Mouse (Mus musculus) erythroblast, embryonic 14.5 days (primary cell): Measurements from ENCODE around the gene Gm42715. TPM values are rescaled to one million over a fixed set of nuclear protein-coding genes. Genes with fewer than 3 reads are reported as not detected.
A peak's percentile ranks its signal among the peaks of the same experiment; 100 is the strongest.

Source experiments
- H3K27me3 ChIP-seq: 2 replicates; pipeline ENCODE4 v1.6.1; 2012; ENCODE audit warnings: inconsistent platforms; ENCODE audit not compliant: control insufficient read depth
- H3K36me3 ChIP-seq: 2 replicates; pipeline ENCODE4 v1.6.1; 2012; ENCODE audit warnings: mild to moderate bottlenecking, inconsistent platforms; ENCODE audit not compliant: control insufficient read depth
- H3K4me1 ChIP-seq: 2 replicates; pipeline ENCODE4 v1.6.1; 2012; ENCODE audit warnings: inconsistent platforms; ENCODE audit not compliant: control insufficient read depth
- H3K4me3 ChIP-seq: replicated peaks from 2 replicates; pipeline ENCODE3; 2012; ENCODE audit warnings: moderate library complexity, mild to moderate bottlenecking, inconsistent platforms
- H3K9me3 ChIP-seq: 2 replicates; pipeline ENCODE4 v1.6.1; 2012; ENCODE audit warnings: low read length, inconsistent platforms, mixed read lengths; ENCODE audit not compliant: control insufficient read depth
- GATA1 ChIP-seq: IDR thresholded peaks from 2 replicates; pipeline ENCODE4 v1.6.1; 2012; ENCODE audit warnings: low read length, inconsistent platforms, mixed read lengths
- TAL1 ChIP-seq: IDR thresholded peaks from 3 replicates; pipeline ENCODE4 v1.6.1; 2012; ENCODE audit warnings: low read length, inconsistent platforms, mixed read lengths
- polyA plus RNA-seq: library from polyadenylated mRNA; stranded (reverse); fragments of >175 nt; gene quantifications from 2 replicates; pipeline ENCODE4 v1.2.3, GENCODE M21; 2012

Gm42715 gene
- polyA plus RNA-seq, 1 experiment = 7.0 TPM

DNA sequence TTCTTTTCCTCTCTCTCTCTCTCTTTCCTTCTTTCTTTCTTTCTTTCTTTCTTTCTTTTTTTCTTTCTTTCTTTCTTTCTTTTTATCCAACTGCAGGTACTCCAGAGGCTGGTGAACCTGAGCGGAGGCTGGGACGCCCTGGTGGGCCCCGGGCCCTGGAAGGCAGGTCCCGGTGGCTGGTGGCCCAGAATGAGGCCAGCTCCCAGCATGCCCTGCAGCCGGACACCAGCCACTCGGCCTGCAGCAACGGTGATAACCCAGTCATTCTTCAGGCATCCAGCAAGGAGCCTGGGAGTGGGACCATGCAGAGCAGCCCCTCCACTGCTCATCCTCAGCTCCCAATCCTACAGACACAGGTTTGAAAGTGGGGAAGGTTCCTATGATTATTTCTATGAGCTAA lies 3.5 kb upstream of the Gm42715 start:
- H3K4me3 ChIP-seq = no peak overlapping the region
- H3K9me3 ChIP-seq = no peaks in the 10 kb centered on the region
- TF ChIP-seq TAL1 = no peak
- no peak for TF ChIP-seq GATA1
- H3K27me3 ChIP-seq = no peaks in the 10 kb centered on the region
- peaks cover 74% of the 10 kb centered on the region for H3K36me3 ChIP-seq
- H3K4me1 ChIP-seq = peaks cover 38% of the 10 kb centered on the region

DNA sequence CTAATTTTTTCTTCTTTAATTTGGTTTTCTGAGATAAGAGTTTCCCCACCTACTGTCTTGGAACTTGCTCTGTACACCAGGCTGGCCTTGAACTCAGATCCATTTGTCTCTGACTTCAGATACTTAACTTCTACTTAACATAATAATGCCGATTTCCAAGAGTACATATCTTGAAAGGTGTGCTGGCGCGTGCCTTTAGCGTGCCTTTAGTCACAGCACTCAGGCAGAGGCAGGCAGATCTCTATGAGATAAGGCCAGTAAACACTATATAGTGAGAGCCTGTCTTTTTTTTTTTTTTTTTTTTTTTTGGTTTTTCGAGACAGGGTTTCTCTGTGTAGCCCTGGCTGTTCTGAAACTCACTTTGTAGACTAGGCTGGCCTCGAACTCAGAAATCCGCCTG lies 3.0 kb upstream of the Gm42715 start:
- H3K4me3 ChIP-seq = no peak overlapping the region
- H3K9me3 ChIP-seq = no peaks in the 10 kb centered on the region
- peaks cover 33% of the 10 kb centered on the region for H3K4me1 ChIP-seq
- H3K36me3 ChIP-seq = peaks cover 79% of the 10 kb centered on the region
- no peak for TF ChIP-seq TAL1
- no peak for TF ChIP-seq GATA1
- H3K27me3 ChIP-seq = no peaks in the 10 kb centered on the region

DNA sequence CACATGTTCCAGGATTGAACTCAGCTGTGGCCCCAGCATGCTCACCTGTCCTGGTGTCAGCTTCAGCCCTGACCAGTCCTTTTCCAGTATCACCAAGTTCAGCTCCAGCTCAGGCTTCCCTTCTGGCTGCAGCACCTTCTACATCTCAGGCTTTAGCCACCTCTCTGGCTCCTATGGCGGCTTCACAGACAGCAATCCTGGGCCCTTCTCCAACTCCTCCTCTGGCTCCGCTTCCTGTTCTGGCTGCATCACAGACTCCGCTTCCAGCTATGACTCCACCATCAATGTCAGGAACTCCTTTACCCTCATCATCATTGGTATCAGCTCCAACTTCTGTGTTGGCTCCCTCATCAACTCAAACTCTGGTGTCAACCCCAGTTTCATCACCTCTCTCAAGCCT lies 22.3 kb downstream of the Gm42715 start:
- Histone ChIP-seq H3K27me3 (no peaks in the 10 kb centered on the region), H3K4me3 (no peak overlapping the region), H3K36me3 (peaks cover 100% of the 10 kb centered on the region), H3K9me3 (no peaks in the 10 kb centered on the region), H3K4me1 (no peaks in the 10 kb centered on the region)
- TF ChIP-seq TAL1 (no peak), GATA1 (no peak)

DNA sequence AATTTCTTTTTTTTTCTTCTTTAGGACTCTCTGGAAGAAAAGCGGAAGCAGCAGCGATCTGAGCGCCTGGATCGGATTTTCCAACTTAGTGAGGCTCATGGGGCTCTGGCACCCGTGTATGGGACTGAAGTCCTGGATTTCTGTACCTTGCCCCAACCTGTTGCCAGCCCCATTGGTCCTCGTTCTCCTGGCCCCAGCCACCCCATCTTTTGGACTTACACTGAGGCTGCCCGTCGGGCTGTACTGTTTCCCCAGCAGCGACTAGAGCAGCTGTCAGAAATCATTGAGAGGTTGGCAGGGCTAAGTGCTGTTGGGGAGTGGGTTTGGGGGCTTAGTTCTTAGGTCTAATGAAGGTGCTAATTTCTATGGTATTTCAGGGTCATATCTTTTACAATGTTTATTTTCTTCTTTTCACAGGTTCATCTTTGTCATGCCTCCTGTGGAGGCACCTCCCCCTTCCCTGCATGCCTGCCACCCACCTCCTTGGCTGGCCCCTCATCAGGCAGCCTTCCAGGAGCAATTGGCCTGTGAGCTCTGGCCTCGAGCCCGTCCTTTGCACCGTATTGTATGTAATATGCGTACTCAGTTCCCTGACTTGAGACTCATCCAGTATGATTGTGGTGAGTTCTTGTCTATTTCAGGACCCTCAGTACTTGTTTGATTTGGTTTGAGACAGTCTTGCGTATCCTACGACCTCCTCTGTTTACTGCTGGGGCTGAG lies 29.9 kb downstream of the Gm42715 start:
- H3K4me1 ChIP-seq = no peaks in the 10 kb centered on the region
- no peaks in the 10 kb centered on the region for H3K9me3 ChIP-seq
- peaks cover 98% of the 10 kb centered on the region for H3K36me3 ChIP-seq
- no peaks in the 10 kb centered on the region for H3K27me3 ChIP-seq
- TF ChIP-seq TAL1 (no peak), GATA1 (no peak)
- no peak overlapping the region for H3K4me3 ChIP-seq

DNA sequence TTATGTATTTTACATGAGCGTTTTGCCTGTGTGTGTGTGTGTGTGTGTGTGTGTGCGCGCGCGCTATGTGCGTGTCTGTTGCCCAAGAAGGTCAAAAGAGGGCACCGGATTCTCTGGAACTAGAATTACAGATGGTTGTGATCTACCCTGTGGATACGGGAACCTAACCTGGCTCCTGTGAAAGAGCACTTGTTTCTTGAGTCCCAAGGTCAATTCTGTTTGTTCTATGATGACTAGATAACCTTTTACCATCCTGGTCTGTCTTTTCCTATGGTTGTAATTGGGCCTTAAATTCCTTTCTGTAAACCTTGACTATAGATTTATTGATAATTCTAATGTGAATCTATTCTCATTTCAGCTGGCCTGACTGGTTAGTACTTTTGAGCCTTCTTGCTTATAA lies 32.2 kb downstream of the Gm42715 start:
- H3K36me3 ChIP-seq = peaks cover 97% of the 10 kb centered on the region
- H3K4me3 ChIP-seq = no peak overlapping the region
- TF ChIP-seq GATA1 (no peak), TAL1 (no peak)
- no peaks in the 10 kb centered on the region for H3K4me1 ChIP-seq
- no peaks in the 10 kb centered on the region for H3K9me3 ChIP-seq
- H3K27me3 ChIP-seq = no peaks in the 10 kb centered on the region

DNA sequence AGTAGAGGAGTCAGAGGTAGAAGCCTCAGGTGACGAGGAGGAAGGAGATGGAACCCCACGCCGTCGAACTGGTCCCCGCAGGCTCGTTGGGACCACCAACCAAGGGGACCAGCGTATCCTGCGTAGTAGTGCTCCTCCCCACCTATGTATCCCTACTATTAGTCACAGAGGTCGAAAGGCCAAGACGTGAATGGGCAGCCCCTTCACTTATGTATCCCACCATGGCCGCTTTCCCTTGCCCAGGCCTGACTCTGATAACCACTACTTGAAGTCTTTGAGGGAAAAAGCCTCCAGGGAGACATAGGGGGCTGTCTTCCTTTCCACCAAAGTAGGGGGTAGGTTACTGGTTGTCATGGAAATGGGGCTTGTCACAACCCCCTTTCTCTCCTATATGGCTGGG lies 41.2 kb downstream of the Gm42715 start:
- no peaks in the 10 kb centered on the region for H3K27me3 ChIP-seq
- H3K9me3 ChIP-seq = no peaks in the 10 kb centered on the region
- TF ChIP-seq GATA1 (no peak), TAL1 (no peak)
- peaks cover 95% of the 10 kb centered on the region for H3K36me3 ChIP-seq
- H3K4me1 ChIP-seq = 0 out of 2 replicates have a peak, but pooled peaks cover 1% of the 10 kb centered on the region
- H3K4me3 ChIP-seq = no peak overlapping the region

DNA sequence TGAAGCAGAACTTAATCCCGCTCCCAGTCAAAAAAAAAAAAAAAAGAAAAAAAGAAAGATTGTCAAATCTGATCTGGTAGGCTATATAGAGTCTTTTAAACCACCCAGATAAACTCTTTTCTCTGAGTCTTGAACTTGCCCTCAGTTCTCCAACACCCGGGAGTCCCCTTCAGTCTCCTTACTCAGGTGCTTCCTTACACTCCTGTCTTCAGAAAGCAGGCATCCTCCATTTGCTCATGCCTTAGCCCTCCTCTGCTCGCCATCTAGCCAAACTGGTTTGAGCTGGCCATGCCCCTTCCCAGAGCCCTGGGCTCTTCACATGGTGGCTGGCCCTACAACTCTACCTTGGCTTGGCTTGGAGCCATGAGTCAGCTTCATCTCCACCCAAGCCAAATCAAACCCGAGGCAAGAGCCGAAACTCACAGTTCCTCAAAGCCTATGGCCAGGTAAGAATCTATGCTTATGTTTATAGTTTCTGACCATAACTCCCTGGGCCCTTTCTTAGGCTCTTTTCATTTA lies 42.0 kb downstream of the Gm42715 start, which contains the start of gene Tmem265:
Tmem265 (plus strand) TSS at position 51 of the 519 bp plus-strand sequence.
- 0 out of 2 replicates have a peak, but pooled peaks cover 1% of the 10 kb centered on the region for H3K4me1 ChIP-seq
- no peak for TF ChIP-seq GATA1
- no peak for TF ChIP-seq TAL1
- peaks cover 94% of the 10 kb centered on the region for H3K36me3 ChIP-seq
- no peaks in the 10 kb centered on the region for H3K9me3 ChIP-seq
- H3K4me3 ChIP-seq = no peak within 1 kb of the TSS
- no peaks in the 10 kb centered on the region for H3K27me3 ChIP-seq

DNA sequence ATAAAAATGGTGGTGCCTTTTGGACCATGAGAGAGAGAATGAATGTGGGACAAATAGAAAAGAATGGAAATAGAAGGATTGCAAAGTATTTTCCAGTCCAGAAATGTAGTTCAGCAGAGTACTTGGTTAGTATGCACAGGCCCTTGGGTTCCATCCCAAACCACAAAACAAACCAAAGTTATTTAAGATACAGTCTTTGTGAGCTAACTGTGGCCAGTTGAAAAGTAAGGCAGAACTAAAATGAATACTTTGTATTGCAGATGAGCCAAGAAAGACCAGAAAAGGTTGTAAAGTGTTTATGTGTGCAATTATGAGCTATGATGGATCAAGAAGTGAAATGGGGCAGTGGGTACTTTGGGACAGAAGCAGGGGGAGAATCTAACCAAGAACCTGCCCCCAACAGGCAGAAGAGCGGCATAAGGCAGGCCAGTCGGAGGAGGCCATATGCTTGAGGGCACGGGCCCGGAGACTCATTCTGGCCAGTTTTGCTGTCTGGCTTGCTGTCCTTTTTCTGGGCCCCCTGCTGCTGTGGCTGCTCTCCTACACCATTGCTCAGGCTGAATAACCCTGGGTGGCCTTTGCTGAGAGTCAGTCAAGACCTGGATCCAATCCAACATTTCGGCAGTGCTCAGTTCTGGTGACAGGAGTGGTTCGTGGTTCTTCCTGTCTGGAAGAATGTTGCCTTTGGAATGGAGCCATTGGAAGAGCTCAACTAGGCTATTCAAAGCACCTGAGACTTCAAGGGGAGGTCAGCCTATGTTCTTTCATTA lies 45.2 kb downstream of the Gm42715 start:
- Histone ChIP-seq H3K9me3 (no peaks in the 10 kb centered on the region), H3K36me3 (peaks cover 82% of the 10 kb centered on the region), H3K4me3 (no peak overlapping the region), H3K4me1 (peaks cover 3% of the 10 kb centered on the region; the same call in 1 of the 2 replicates), H3K27me3 (no peaks in the 10 kb centered on the region)
- no peak for TF ChIP-seq GATA1

DNA sequence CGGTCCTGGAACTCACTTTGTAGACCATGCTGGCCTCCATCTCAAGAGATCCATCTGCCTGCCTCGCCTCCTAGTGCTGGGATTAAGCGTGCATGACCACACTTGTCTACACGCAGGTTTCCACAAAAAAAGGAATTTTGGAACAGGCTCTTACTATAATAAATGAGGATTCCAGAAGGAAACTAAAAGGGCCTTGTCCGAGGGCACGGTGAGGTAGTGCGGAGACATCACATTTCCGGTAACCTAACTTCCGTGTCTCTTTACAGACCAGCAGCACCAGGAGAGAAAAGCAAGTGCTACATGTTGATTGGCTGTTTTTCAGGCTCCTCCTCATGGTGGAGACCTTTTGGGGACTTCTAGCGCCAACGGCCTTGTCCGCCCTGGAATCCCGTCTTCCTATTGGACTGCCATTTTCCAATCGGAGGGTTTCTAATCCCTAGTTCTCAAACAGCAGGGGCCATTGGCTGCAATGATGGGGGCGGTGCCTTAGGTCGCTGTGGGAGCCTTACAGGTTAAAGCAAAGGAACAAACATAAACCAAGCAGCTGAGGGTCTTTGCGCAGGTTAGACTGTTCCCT lies 53.6 kb downstream of the Gm42715 start, which contains the start of gene Phkg2:
Phkg2 (plus strand) TSS at position 446 of the 577 bp plus-strand sequence.
- Histone ChIP-seq H3K27me3 (no peaks in the 10 kb centered on the region), H3K9me3 (no peaks in the 10 kb centered on the region), H3K4me3 (peak within 1 kb of the TSS; percentile 84), H3K4me1 (peaks cover 29% of the 10 kb centered on the region), H3K36me3 (peaks cover 32% of the 10 kb centered on the region)
- no peak for TF ChIP-seq GATA1
- no peak for TF ChIP-seq TAL1
